Mouse (Mus musculus) olfactory bulb, adult 2 months (tissue): Measurements from ENCODE around the gene Acp4.

Experiments used
- CTCF ChIP-seq: fragments of 200-500 bp; IDR thresholded peaks from 2 replicates; pipeline ENCODE4 v1.5.1; 2012; ENCODE audit warnings: low read depth, mild to moderate bottlenecking, low read length, moderate library complexity; ENCODE audit not compliant: insufficient read depth
- POLR2A ChIP-seq: fragments of 200-500 bp; IDR thresholded peaks from 2 replicates; pipeline ENCODE4 v1.6.1; 2012; ENCODE audit warnings: mild to moderate bottlenecking, low read depth, low read length, moderate library complexity; ENCODE audit not compliant: insufficient read depth

GRCm38 (mm10) chr7:44281586-44281985, 24.4 kb upstream of the Acp4 start:
- TF ChIP-seq CTCF (no peak), POLR2A (no peak)
